Mouse (Mus musculus): ENCODE data around the gene Mpst. TPM values are rescaled to one million over a fixed set of nuclear protein-coding genes. Genes with fewer than 3 reads are reported as not detected.

Mpst gene
- total RNA-seq (2014; fragmentation: Nextera tagmentation) (18.7 and 23.2 TPM in 2 replicates), total RNA-seq (2017) (37.0 and 41.1 TPM in 2 replicates)

DNA sequence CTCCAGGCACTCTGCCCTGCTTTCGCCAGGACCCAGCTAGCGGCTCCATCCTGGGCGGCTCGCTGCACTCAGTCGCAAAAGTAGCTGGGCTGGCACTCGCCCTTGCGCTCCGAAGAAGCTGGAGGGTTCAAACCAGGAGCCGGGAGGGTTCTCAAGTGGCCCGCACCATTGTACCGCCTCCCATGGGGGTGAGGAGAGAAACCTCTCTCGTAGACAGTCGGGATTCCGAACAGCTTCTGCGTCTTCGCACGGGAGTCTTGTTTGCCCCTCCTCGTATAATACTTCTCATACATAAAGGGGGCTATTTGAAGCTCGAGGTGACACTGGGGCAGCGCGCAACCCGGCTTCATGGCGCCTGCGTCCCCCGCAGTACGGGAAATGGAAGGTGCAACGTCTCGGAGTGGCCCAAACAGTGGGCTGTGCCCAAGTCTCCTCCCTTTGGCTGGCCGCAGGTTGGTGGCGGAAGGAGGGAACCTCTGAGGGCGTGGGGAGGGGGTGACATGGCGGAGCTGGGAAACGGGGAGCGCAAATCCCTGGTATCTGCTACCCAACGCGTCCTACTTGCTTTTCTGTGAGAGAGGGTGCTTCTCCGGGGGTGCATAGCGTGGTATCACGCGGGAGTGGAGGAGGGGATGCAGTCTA lies at the start of gene Mpst:
TSS of gene Mpst (plus strand) at position 124 of the 642 bp plus-strand sequence.
- peak; percentile 91 for ATAC-seq (replicated peaks; ENCODE audit: low FRiP score, low TSS enrichment, poor library complexity, severe bottlenecking)

DNA sequence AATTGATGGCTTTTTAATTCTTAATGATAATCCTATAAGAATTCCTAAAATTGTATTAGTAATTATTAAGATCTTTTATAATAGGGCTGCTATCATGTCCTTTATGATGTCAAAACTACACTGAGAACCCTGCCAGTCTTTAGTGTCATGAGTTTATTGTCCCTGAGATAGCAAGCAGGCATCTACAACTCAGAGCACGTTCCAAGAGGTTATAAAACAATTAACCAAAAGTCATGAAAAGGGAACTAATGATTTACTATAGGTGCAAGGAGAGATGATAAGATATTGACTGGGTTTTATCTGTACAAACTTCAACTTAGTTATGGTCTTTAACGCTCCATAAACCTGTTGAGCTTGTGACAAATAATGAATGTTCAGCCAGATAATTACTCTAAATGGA lies 40.3 kb upstream of the Mpst start:
- ATAC-seq (replicated peaks; ENCODE audit: low FRiP score, low TSS enrichment, poor library complexity, severe bottlenecking) = no peak

DNA sequence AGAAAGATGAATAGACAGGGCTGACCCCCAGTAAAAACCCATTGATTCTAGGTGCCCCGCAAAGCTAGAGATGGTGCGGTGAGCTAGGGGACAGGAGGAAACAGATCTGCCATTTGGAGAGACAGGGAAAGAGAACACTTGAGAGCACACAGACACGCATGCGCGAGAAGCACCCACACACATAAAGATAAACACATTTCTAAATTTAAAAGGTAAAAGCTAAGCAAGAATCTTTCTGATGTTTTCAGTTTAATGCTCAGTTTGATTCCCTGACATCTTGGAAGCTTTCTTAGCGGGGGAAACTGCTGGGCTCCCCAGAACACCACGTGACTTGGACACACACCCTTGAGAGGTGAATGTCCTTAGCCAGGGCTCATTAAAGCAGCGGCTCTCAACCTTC lies 39.3 kb upstream of the Mpst start:
- no peak for ATAC-seq (replicated peaks; ENCODE audit: low FRiP score, low TSS enrichment, poor library complexity, severe bottlenecking)

DNA sequence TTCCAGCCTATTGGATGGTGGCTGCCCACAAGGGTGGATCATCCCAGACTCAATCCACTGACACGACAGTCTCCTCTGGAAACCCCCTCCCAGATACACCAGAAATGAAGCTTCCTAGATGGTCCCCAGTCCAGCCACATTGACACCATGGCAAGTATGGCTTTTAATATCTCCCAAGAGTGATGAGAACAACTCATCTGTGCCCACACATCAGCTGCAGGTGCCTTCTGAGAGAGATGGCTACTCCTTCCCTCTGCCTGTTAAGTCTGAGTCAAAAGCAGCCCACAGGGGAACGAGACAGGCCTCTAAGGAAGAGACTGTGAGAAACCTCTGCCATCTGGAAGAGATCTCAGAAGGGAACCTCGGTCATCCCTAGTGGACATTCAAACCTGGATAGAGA lies 38.4 kb upstream of the Mpst start:
- no peak for ATAC-seq (replicated peaks; ENCODE audit: low FRiP score, low TSS enrichment, poor library complexity, severe bottlenecking)

DNA sequence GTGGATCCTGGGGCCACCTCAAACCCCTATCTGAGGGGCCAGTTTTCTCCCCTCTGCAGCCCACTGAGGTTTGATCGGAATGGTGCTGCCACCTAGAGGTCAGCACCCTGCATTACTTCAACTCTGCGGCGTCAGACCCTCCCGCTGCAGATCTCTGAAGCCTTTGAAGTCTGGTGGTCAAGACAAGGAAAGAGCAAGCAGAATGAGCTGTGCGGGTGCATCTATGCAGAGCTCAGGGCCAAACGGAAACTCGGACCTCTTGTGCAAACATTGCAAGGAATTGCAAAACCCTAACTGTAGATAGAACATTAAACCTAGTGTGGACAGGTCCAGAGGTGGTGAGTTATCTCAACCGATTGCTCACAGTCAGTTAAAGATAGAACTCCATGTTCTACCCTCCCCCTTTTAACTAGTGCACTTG lies 37.3 kb upstream of the Mpst start:
- ATAC-seq (replicated peaks; ENCODE audit: low FRiP score, low TSS enrichment, poor library complexity, severe bottlenecking) = peak; percentile 53

DNA sequence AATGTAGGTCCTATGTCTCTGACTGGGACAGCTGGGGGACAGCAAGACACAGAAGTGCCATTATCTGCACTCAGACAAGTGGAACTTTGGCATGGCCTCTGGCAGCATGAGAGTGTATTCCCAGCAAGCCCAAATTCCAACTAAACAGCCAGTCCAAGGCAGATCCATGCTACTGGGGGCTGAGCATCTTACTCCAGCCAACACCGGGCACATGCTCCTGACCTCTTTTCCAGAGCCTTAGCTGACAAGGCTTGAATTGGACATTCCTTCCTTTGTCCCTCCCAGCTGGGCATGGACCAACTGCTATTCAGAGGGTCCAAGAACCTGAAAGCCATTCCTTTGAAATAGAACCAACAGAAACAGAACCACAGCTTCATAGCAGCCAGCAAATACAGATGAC lies 36.6 kb upstream of the Mpst start:
- ATAC-seq (replicated peaks; ENCODE audit: low FRiP score, low TSS enrichment, poor library complexity, severe bottlenecking) = no peak

DNA sequence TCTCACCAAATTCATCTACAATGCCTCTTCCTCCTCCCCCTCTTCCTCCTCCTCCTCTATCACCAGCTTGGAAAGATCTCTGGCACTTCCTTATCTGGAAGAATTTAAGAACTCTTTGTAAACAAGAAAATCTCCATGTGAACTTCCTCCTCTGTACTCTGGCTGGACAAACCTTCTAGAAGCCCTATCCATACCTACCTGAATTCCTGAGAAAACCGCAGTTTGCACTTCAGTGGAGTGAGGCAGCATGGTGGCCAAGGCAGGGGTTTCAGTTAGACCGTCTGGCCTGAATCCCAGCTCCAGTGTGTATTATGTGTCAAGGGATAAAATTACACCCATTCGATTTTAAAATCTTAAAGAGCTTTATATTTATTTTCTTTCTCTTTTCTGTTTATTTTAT lies 33.4 kb upstream of the Mpst start:
- ATAC-seq (replicated peaks; ENCODE audit: low FRiP score, low TSS enrichment, poor library complexity, severe bottlenecking) = no peak

DNA sequence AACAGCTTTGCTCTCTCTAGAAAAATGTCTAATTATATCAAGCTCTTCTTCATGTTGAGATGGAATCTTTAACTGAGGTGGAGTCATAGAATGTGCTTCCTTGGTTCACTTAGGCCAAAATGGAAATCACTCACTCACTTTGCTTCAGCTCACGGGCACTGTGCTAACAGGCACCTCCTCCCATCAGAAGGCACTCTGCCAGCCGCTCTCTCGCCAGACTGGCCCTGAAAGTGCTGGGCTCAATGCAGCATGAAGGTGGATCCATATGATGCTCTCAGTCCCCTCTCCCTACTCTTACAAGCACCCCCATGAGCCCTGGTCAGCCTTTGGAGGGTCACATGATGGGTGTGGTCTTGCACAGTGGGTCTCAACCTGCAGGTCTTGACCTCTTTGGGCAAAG lies 32.0 kb upstream of the Mpst start:
- ATAC-seq (replicated peaks; ENCODE audit: low FRiP score, low TSS enrichment, poor library complexity, severe bottlenecking) = no peak

DNA sequence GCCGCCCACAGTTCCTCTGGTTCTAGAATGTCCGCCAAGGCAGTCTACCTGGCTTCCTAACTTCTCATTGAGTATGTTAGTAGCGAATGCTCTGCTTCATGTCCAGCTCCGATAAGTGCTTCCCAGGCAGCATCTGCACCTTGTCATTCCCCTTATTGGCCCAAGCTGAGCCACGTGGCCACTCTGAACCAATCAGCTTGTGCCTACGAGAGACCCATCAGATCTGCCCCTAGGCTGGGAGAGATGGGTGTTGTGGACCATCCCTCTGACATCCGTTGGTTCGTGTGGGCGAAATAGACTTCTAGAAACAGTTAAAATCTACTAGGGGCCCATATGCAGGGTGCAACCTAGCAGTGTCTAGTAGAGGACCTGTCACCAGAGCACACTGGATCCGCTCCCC lies 28.4 kb upstream of the Mpst start:
- no peak for ATAC-seq (replicated peaks; ENCODE audit: low FRiP score, low TSS enrichment, poor library complexity, severe bottlenecking)

DNA sequence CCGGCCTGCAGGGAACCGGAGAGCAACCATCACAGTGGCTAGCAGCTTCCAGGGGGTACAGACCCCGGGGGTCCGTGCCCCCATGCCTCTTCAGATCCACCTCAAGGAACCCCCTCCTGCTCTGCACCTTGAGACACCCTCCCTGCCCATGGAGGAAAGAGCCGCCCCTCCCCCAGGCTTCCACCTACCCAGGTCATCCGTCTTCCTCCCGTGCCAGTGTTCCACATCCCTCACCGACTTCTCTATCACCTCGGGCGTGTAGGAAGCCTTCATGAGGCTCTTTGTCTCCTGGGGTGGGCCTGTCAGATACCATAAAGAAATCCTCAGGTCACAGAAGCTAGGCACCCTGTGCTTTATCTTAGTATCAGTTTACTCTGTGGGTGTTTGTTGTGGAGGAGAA lies 27.7 kb upstream of the Mpst start:
- no peak for ATAC-seq (replicated peaks; ENCODE audit: low FRiP score, low TSS enrichment, poor library complexity, severe bottlenecking)

DNA sequence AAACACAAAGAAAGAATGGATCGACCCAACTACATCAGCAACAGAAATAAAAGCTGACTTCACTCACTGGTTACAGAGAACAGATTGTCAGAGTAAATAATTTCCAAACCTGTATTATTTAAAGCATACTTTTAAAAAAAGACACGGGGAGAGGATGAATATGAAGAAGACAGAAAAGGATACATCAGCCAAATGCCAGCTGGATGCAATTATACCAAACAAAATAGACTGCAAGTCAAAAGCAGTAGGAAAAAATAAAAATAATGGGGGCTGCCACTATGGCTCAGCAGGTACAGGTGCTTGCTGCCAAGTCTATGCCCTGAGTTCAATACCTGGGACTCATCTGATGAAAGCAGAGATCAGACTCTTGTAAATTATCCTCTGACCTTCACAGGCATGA lies 26.0 kb upstream of the Mpst start:
- ATAC-seq (replicated peaks; ENCODE audit: low FRiP score, low TSS enrichment, poor library complexity, severe bottlenecking) = no peak

DNA sequence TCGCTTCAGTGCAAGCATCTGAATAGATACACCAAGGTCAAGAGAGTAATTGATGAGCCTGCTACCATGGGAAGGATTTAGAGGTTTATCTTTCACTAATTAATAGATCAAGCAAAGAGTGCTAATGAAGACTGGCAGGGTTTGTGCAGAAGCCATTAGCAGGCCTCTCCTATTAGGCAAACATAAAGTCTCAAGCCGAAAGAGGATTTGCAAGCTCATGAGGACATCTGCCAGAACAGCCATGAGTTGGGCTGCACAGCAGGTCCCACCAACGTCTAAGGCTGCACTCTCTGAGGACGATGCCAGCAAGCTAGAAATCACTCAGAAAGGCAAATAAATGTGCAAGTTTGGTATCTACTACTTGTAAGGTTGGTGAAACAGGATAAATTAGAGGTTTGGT lies 25.5 kb upstream of the Mpst start:
- no peak for ATAC-seq (replicated peaks; ENCODE audit: low FRiP score, low TSS enrichment, poor library complexity, severe bottlenecking)

DNA sequence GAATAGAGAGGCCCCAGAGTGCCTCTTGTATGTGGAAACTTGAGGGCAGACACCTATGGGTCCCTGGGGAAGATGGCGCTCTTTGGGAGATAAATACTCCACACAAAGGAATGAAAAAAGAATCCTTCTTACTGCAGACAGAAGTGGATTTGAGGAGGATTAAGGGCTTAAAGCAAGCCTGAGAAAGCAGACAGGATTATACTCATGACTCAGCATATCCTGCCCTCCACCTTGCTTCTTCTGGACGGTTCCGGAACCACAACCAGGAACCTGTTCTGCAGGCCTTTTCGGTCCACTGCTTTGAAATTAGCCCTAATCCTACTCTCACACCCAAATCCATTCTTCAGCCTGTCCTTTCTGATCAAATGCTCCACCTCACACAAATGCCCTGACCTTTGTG lies 24.1 kb upstream of the Mpst start:
- no peak for ATAC-seq (replicated peaks; ENCODE audit: low FRiP score, low TSS enrichment, poor library complexity, severe bottlenecking)

DNA sequence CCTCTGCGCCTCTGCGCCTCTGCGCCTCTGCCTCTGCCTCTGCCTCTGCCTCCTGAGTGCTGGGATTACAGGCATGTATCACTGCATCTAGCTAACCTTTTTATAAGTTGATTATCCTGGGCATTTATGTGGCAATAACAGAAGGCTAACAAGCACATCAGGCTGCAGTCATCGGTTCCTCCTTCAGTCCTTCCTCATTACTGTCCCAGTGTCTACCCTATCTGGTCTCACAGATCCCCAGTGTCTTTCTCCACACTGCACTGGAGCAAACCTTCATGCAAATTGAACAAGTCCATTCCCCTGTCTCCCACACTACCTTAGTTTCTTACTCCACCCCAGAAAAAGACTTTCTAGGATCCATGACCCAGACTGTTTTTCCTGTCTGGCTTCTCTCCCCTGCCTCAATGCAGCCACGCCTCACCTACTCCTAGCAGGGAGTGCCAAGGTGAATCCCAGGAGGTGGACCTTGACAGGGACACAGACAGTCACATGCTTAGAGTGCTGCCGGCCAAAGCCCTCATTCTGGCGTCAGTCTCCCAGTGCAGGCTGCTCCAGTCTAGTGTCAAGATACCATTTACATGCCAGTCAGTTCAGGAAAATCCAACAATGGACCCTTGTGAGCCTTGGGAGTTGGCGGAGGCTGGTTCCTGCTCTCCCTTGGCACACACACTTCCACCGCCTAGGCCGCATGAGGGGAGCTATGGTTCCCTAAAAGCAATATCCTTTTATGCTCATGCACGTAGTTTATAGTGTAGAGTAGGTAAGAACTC lies 22.6 kb upstream of the Mpst start:
- no peak for ATAC-seq (replicated peaks; ENCODE audit: low FRiP score, low TSS enrichment, poor library complexity, severe bottlenecking)

DNA sequence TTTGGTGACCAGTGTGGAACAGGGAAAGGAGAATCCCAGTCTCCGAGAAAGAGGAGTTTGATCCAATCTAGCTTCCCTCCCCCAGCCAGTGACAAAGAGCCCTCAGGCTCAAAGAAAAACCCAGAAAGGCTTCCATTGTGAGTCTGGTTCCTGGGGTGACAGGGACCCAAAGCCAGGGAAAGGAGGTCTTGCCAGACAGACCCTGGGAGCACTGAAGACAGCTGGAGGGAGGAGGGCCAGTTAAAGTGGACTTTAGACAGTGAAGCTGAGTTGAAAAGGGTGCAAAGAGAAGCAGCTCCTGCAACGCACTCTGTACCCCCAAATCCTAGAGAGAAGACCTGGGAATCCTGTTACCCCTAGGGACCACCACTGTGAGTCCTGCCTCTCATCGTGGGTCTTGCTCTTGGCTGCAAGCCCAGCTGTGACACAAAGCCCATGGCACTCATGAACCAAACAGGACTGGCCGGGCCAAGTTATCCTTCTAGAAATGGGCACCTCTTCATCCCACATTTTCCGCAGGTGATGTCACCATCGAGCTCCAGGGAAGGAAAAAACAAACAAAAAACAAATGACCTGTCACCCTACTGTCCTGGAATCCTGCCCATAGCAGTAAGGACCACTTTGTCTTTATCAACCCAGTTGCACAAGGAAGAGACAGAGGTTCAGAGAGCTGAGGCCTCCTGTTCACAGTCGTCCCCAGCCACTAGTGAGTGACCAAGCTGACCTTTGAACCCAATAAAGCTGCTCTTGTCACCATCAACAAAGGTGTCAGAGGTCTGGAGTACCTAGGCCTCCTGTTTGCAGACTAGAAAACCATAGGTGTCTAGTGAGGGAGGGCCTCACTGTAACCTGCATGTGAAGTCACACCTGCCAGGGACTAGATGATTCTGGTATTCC lies 21.7 kb upstream of the Mpst start:
- ATAC-seq (replicated peaks; ENCODE audit: low FRiP score, low TSS enrichment, poor library complexity, severe bottlenecking) = no peak

DNA sequence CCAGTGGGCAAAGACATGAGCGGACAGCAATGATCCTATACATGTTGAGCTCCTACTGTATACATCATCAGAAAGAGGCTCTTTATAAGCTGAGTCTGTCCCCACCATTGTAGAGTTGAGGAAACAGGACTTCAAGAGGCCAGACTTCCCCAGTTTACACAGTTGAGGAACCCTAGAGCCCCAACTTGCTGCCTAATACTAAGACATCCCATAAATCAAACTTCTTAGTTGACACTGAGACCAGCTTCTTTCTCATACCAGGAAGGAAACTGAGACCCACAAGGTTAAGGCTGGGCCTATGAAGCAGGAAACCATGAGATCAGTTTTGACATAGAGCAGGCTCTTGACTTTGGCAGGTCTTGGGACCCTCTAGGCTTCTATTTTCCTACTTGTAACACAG lies 20.7 kb upstream of the Mpst start:
- no peak for ATAC-seq (replicated peaks; ENCODE audit: low FRiP score, low TSS enrichment, poor library complexity, severe bottlenecking)

DNA sequence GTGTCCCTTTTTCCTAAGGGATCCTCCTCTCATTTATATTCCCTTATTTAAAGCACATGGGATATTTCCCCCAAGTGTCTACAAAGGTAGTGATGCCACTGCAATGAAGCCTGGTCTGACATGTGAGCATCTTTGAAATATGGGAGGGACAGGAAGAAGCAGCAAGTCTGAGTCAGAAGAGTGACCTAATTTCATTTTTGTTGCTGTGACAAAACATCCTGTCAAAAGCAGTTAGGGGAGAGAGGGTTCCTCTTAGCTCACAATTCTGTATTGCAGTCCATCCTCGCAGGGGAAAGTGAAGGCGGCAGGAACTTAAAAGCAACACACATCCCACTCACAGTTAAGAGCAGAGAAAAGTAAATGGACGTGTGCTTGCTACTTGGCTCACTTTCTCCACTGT lies 15.4 kb upstream of the Mpst start:
- ATAC-seq (replicated peaks; ENCODE audit: low FRiP score, low TSS enrichment, poor library complexity, severe bottlenecking) = no peak

DNA sequence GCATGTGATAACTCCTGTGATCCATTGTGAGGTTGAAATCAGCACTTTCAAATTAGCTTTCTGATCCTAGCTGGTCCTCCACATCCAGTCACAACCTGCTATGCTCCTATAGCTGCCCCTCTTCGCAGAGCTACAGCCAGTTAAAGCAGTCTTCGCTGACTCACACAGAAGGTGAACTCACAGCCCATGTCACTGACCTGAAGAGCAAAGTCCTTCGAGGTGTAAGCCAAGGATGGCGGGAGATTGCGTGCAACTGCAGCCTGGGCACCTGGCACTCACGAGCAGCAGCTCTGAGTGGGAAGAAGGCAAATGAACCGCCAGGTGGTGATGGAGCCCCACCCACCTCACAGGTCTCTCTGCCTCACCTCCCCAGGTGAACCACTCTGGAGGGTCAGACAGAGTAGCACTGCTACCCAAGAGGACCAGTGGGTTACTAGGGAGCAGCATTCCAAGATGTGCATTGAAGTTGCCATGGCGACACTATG lies 10.7 kb upstream of the Mpst start, which contains the start of gene Tex33:
TSS of gene Tex33 (minus strand) at position 435 of the 485 bp plus-strand sequence.
- ATAC-seq (replicated peaks; ENCODE audit: low FRiP score, low TSS enrichment, poor library complexity, severe bottlenecking) = no peak

DNA sequence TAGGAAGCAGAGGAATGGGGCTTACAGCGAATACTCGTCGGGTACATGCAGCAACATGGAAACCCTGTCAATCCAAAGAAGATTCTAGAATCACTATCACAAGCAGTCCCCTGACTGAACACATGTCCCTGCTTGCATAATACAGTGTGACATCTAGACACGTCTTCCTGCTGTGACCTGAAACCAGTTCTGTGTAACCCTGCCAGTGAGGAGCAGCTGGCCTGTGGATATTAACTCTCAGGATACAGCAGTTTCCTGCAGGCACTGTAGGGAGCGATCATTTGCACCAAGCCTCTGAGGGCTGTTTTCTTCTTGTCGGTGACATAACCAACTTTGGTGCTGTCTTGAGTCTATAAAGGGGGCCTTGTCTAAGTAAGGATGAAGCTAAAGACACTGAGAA lies 4.9 kb upstream of the Mpst start:
- ATAC-seq (replicated peaks; ENCODE audit: low FRiP score, low TSS enrichment, poor library complexity, severe bottlenecking) = no peak

DNA sequence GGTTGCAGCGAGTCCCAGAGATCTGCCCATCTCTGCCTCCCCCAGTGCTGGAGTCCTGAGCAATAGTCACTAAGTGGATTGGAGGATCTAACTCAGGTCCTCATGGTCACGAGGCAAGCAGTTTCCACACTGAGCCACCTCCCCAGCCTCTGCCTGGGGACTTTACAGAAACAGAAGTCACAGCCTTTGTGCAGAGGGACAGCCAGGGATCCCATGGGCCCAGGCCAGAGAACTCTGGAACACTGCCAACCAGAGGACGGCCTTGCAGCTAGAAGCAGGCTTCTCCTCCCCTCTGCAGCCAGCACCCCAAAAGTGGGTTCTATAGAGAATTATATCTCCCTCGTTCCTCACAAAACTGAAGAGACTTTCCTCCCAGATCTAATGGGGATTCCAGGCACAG lies 4.3 kb upstream of the Mpst start:
- no peak for ATAC-seq (replicated peaks; ENCODE audit: low FRiP score, low TSS enrichment, poor library complexity, severe bottlenecking)
